ENCODE assay signal across 20 mouse cellular contexts in genomic region chr11:86583313-86583825, GRCm38 (mm10). TPM values are rescaled to one million over a fixed set of nuclear protein-coding genes. Genes with fewer than 3 reads are reported as not detected.
DNase-seq lines count a peak whose midpoint lies in the region; ATAC-seq and TF ChIP-seq lines count a peak whose summit lies in the region.
"Had no signal": no experiment of that assay in that cellular context is flagged by ENCODE, and none has a peak within 500 bp of the region (broad histone marks: within the 10 kb centered on the region; RNA-seq: fewer than 3 reads in every experiment).

No protein-coding gene starts in this region.

- peak; percentile 52 for TF ChIP-seq POLR2A in myocyte (IDR thresholded peaks at IDR 0.05; ENCODE audit: insufficient read length, low read depth)

- no peak for TF ChIP-seq CTCF in heart, postnatal 0 days (IDR thresholded peaks at IDR 0.05; ENCODE audit: low read depth)
- no peak for TF ChIP-seq CTCF in C2C12 (IDR thresholded peaks at IDR 0.05; ENCODE audit: control insufficient read depth, insufficient read depth, insufficient read length)

- H3K4me2 ChIP-seq in heart, postnatal 0 days (ENCODE audit: low read depth, low read length) = peak overlapping the region; percentile 70; the same call in 1 of the 2 replicates
- H3K4me2 ChIP-seq in heart, embryonic 11.5 days = no peak overlapping the region
- H3K4me2 ChIP-seq in myocyte (ENCODE audit: low read depth) = peak overlapping the region; percentile 92
- H3K4me2 ChIP-seq: embryonic facial prominence, embryonic 12.5 days; hindbrain, embryonic 15.5 days; limb, embryonic 12.5 days had no signal

- no peak for ATAC-seq in heart, postnatal 0 days (ENCODE audit: insufficient read depth, low read depth)
- ATAC-seq in heart, embryonic 11.5 days (replicated peaks; ENCODE audit: insufficient number of reproducible peaks, low FRiP score, low TSS enrichment) = no peak
- ATAC-seq: CD4-positive, CD25-positive, alpha-beta regulatory T cell, adult 4 months; forebrain, embryonic 16.5 days had no signal

- no peak for DNase-seq in heart, postnatal 0 days (ENCODE audit: low spot score)
- peak; percentile 45 for DNase-seq in adipocyte (ENCODE audit: low spot score)
- no peak for DNase-seq in spleen, postnatal 14 days (ENCODE audit: low spot score in 2 of 2)
- no peak for DNase-seq in adrenal gland, postnatal 36 days
- DNase-seq: adrenal gland, postnatal 10 days; cerebellum, adult 2 months; heart, adult 11 months; heart, postnatal 36 days; kidney, adult 18-20 months; kidney, postnatal 25 days; lung, embryonic 14.5 days; thymus, adult 18-20 months had no signal

- H3K4me3 ChIP-seq in heart, postnatal 0 days (ENCODE audit: low read depth, low read length) = no peak overlapping the region
- H3K4me3 ChIP-seq in heart, embryonic 11.5 days (ENCODE audit: low read depth, low read length) = no peak overlapping the region
- H3K4me3 ChIP-seq in C2C12 (ENCODE audit: insufficient read depth, poor library complexity, severe bottlenecking) = peak overlapping the region; percentile 98
- peak overlapping the region; percentile 93 for H3K4me3 ChIP-seq in myocyte
- H3K4me3 ChIP-seq: embryonic facial prominence, embryonic 12.5 days; hindbrain, embryonic 15.5 days; limb, embryonic 12.5 days had no signal

- H3K36me3 ChIP-seq in heart, postnatal 0 days (replicated peaks; ENCODE audit: control insufficient read depth, insufficient read depth, low read length) = no peaks in the 10 kb centered on the region
- no peaks in the 10 kb centered on the region for H3K36me3 ChIP-seq in heart, embryonic 11.5 days (ENCODE audit: control insufficient read depth, insufficient read depth, low read length)
- H3K36me3 ChIP-seq in C2C12 (ENCODE audit: control insufficient read depth, insufficient read depth) = peaks cover 35% of the 10 kb centered on the region
- peaks cover 35% of the 10 kb centered on the region for H3K36me3 ChIP-seq in myocyte (ENCODE audit: control insufficient read depth, insufficient read depth)
- H3K36me3 ChIP-seq: embryonic facial prominence, embryonic 12.5 days; hindbrain, embryonic 15.5 days; limb, embryonic 12.5 days had no signal

- 80% methylated on average over 3 of the region's 3 CpGs for WGBS in heart, postnatal 0 days
- WGBS in heart, embryonic 11.5 days (ENCODE audit: insufficient replicate concordance) = 84% methylated on average over 3 of the region's 3 CpGs

- no peaks in the 10 kb centered on the region for H3K27me3 ChIP-seq in heart, postnatal 0 days (ENCODE audit: control insufficient read depth, insufficient read depth, low read length)
- H3K27me3 ChIP-seq in heart, embryonic 11.5 days (ENCODE audit: control insufficient read depth, insufficient read depth, low read length) = no peaks in the 10 kb centered on the region
- no peaks in the 10 kb centered on the region for H3K27me3 ChIP-seq in C2C12 (ENCODE audit: control insufficient read depth, insufficient read depth, insufficient read length)
- H3K27me3 ChIP-seq in myocyte (ENCODE audit: control insufficient read depth, insufficient read depth, insufficient read length) = no peaks in the 10 kb centered on the region
- H3K27me3 ChIP-seq: embryonic facial prominence, embryonic 12.5 days; hindbrain, embryonic 15.5 days; limb, embryonic 12.5 days had no signal

- H3K79me2 ChIP-seq in C2C12 (ENCODE audit: control insufficient read depth, insufficient read depth) (peaks cover 55% of the 10 kb centered on the region), myocyte (ENCODE audit: control insufficient read depth, insufficient read depth) (peaks cover 48% of the 10 kb centered on the region)

- H3K9ac ChIP-seq in heart, postnatal 0 days (replicated peaks; ENCODE audit: low read depth, low read length) = no peak overlapping the region
- no peak overlapping the region for H3K9ac ChIP-seq in heart, embryonic 11.5 days (ENCODE audit: low read depth, low read length)
- H3K9ac ChIP-seq: embryonic facial prominence, embryonic 12.5 days; hindbrain, embryonic 15.5 days; limb, embryonic 12.5 days; lung, embryonic 14.5 days had no signal

- H3ac ChIP-seq in C2C12 (ENCODE audit: control insufficient read depth, insufficient read length, low read depth) (peak overlapping the region; percentile 80), myocyte (ENCODE audit: control insufficient read depth, insufficient read length) (no peak overlapping the region)

- H3K9me3 ChIP-seq in heart, postnatal 0 days (replicated peaks; ENCODE audit: control insufficient read depth, low read length) = no peaks in the 10 kb centered on the region
- H3K9me3 ChIP-seq in heart, embryonic 11.5 days (replicated peaks; ENCODE audit: control insufficient read depth, low read length) = no peaks in the 10 kb centered on the region
- H3K9me3 ChIP-seq: embryonic facial prominence, embryonic 12.5 days; hindbrain, embryonic 15.5 days; limb, embryonic 12.5 days had no signal

- TF ChIP-seq EP300 in heart, postnatal 0 days (IDR thresholded peaks at IDR 0.05; ENCODE audit: low read depth) = no peak

- no peak overlapping the region for H3K27ac ChIP-seq in heart, postnatal 0 days (ENCODE audit: low read depth)
- no peak overlapping the region for H3K27ac ChIP-seq in heart, embryonic 11.5 days (ENCODE audit: low read depth, low read length)
- H3K27ac ChIP-seq: embryonic facial prominence, embryonic 12.5 days; hindbrain, embryonic 15.5 days; limb, embryonic 12.5 days had no signal

- peaks cover 31% of the 10 kb centered on the region for H3K4me1 ChIP-seq in heart, postnatal 0 days (ENCODE audit: control insufficient read depth, insufficient read depth)
- peaks cover 27% of the 10 kb centered on the region for H3K4me1 ChIP-seq in heart, embryonic 11.5 days (ENCODE audit: control insufficient read depth, insufficient read depth, low read length)

- peaks cover 39% of the 10 kb centered on the region for H3K79me3 ChIP-seq in C2C12 (ENCODE audit: low read depth)

TF ChIP-seq in C2C12, 6 proteins besides CTCF, POLR2A, EP300 and RAD21:
- TF ChIP-seq MYOG (IDR thresholded peaks at IDR 0.05; ENCODE audit: control insufficient read depth, extremely low read depth, insufficient read length) (no peak), USF1 (IDR thresholded peaks at IDR 0.05; ENCODE audit: low read depth) (no peak)

TF ChIP-seq in myocyte, 11 proteins besides CTCF, POLR2A, EP300 and RAD21:
- TF ChIP-seq USF1 (IDR thresholded peaks at IDR 0.05; ENCODE audit: low read depth) (no peak), POLR2AphosphoS2 (IDR thresholded peaks at IDR 0.05; ENCODE audit: insufficient read length, low read depth) (peak; percentile 78)
TF ChIP-seq in myocyte: peak in this region for 1.

RNA-seq across cellular contexts. Expression of gene Tubd1, which starts 38.6 kb away (rescaled TPM):
- total RNA-seq in heart, postnatal 0 days (2014; rRNA removed; ENCODE audit: low replicate concordance) = 2.5 and 16.6 TPM in 2 replicates
- polyA plus RNA-seq in heart, postnatal 0 days (2015; fragmentation: Nextera tagmentation; extraction: Ambion mirVana) = 8.0 and 10.6 TPM in 2 replicates
- polyA plus RNA-seq in heart, embryonic 11.5 days (2014; fragmentation: Nextera tagmentation; extraction: Ambion mirVana) = 10.6 and 12.2 TPM in 2 replicates
- polyA plus RNA-seq in C2C12 (2012; fragmentation: generic; extraction: Trizol) = 6.1 TPM
- polyA plus RNA-seq in myocyte (2012; fragmentation: generic; extraction: Trizol) = 6.6 TPM
- total RNA-seq in adrenal gland, postnatal 36 days (2021) = 1 to 10 TPM; 8.8 to 9.3 TPM

RNA-seq across cellular contexts. Expression of gene Rps6kb1, which starts 38.8 kb away (rescaled TPM):
- 10.5 and 13.2 TPM in 2 replicates for total RNA-seq in heart, postnatal 0 days (2014; rRNA removed; ENCODE audit: low replicate concordance)
- 32.7 and 37.1 TPM in 2 replicates for polyA plus RNA-seq in heart, postnatal 0 days (2015; fragmentation: Nextera tagmentation; extraction: Ambion mirVana)
- 43.4 and 50.0 TPM in 2 replicates for polyA plus RNA-seq in heart, embryonic 11.5 days (2014; fragmentation: Nextera tagmentation; extraction: Ambion mirVana)
- 9.8 TPM for polyA plus RNA-seq in C2C12 (2012; fragmentation: generic; extraction: Trizol)
- polyA plus RNA-seq in myocyte (2012; fragmentation: generic; extraction: Trizol) = 13.0 TPM
- total RNA-seq in adrenal gland, postnatal 36 days (2021) = 10 to 100 TPM; 36.8 to 44.8 TPM

Comparison
In these comparisons a context has a peak if more than half of its experiments do, and no peak if none do; other contexts are left out.
1. H3K4me3 ChIP-seq: peak in C2C12 (single experiment) and myocyte (single experiment); none in heart, postnatal 0 days (single experiment) and heart, embryonic 11.5 days (single experiment).